Mouse (Mus musculus): ENCODE data around the gene Cd109.

Cd109 gene

GRCm38 (mm10) chr9:78615401-78616021 lies at the start of gene Cd109:
Cd109 (plus strand) TSS chr9:78615546.
- DNase-seq (ENCODE audit: low spot score in 2 of 2): no peak

- no peak for DNase-seq (ENCODE audit: low spot score in 2 of 2)
These were observed 45.4 kb upstream of the Cd109 start for GRCm38 (mm10) chr9:78569934-78570333.

- no peak for DNase-seq (ENCODE audit: low spot score in 2 of 2)
These were observed 38.9 kb upstream of the Cd109 start for GRCm38 (mm10) chr9:78576466-78576865.

- DNase-seq (ENCODE audit: low spot score in 2 of 2): no peak
These were observed 36.5 kb upstream of the Cd109 start for GRCm38 (mm10) chr9:78578824-78579223.

- DNase-seq (ENCODE audit: low spot score in 2 of 2): no peak
These were observed 35.5 kb upstream of the Cd109 start for GRCm38 (mm10) chr9:78579644-78580396.

- DNase-seq (ENCODE audit: low spot score in 2 of 2): no peak
These were observed 28.0 kb upstream of the Cd109 start for GRCm38 (mm10) chr9:78587218-78587883.

- peak; percentile 92 to 94 for DNase-seq (ENCODE audit: low spot score in 2 of 2)
These were observed 27.4 kb upstream of the Cd109 start, which contains the start of gene Slc17a5 for GRCm38 (mm10) chr9:78587914-78588313. Slc17a5 (minus strand) TSS chr9:78588041.

- DNase-seq (ENCODE audit: low spot score in 2 of 2): peak; percentile 59
These were observed 26.8 kb upstream of the Cd109 start for GRCm38 (mm10) chr9:78588411-78589033.

GRCm38 (mm10) chr9:78590471-78590870 lies 24.9 kb upstream of the Cd109 start:
- DNase-seq (ENCODE audit: low spot score in 2 of 2): no peak

GRCm38 (mm10) chr9:78595257-78595656 lies 20.1 kb upstream of the Cd109 start:
- no peak for DNase-seq (ENCODE audit: low spot score in 2 of 2)

GRCm38 (mm10) chr9:78595769-78596555 lies 19.4 kb upstream of the Cd109 start:
- DNase-seq (ENCODE audit: low spot score in 2 of 2): no peak

- no peak for DNase-seq (ENCODE audit: low spot score in 2 of 2)
These were observed 18.5 kb upstream of the Cd109 start for GRCm38 (mm10) chr9:78596834-78597233.

- no peak for DNase-seq (ENCODE audit: low spot score in 2 of 2)
These were observed 15.4 kb upstream of the Cd109 start for GRCm38 (mm10) chr9:78599927-78600326.

- no peak for DNase-seq (ENCODE audit: low spot score in 2 of 2)
These were observed 14.2 kb upstream of the Cd109 start for GRCm38 (mm10) chr9:78601046-78601730.

GRCm38 (mm10) chr9:78614201-78614600 lies 1.1 kb upstream of the Cd109 start:
- DNase-seq (ENCODE audit: low spot score in 2 of 2): no peak

GRCm38 (mm10) chr9:78619285-78619684 lies 3.9 kb downstream of the Cd109 start:
- no peak for DNase-seq (ENCODE audit: low spot score in 2 of 2)

GRCm38 (mm10) chr9:78623301-78623747 lies 8.0 kb downstream of the Cd109 start:
- no peak for DNase-seq (ENCODE audit: low spot score in 2 of 2)

- DNase-seq (ENCODE audit: low spot score in 2 of 2): no peak
These were observed 14.6 kb downstream of the Cd109 start for GRCm38 (mm10) chr9:78629991-78630390.

- no peak for DNase-seq (ENCODE audit: low spot score in 2 of 2)
These were observed 16.5 kb downstream of the Cd109 start for GRCm38 (mm10) chr9:78631755-78632434.

- DNase-seq (ENCODE audit: low spot score in 2 of 2): no peak
These were observed 18.6 kb downstream of the Cd109 start for GRCm38 (mm10) chr9:78633976-78634375.
